Mouse (Mus musculus): ENCODE results near the gene Pdpk1. TPM values are rescaled to one million over a fixed set of nuclear protein-coding genes. Genes with fewer than 3 reads are reported as not detected.

Pdpk1 gene
- polyA plus RNA-seq, 1 experiment from 2014 or later, result 36.5 TPM

DNA sequence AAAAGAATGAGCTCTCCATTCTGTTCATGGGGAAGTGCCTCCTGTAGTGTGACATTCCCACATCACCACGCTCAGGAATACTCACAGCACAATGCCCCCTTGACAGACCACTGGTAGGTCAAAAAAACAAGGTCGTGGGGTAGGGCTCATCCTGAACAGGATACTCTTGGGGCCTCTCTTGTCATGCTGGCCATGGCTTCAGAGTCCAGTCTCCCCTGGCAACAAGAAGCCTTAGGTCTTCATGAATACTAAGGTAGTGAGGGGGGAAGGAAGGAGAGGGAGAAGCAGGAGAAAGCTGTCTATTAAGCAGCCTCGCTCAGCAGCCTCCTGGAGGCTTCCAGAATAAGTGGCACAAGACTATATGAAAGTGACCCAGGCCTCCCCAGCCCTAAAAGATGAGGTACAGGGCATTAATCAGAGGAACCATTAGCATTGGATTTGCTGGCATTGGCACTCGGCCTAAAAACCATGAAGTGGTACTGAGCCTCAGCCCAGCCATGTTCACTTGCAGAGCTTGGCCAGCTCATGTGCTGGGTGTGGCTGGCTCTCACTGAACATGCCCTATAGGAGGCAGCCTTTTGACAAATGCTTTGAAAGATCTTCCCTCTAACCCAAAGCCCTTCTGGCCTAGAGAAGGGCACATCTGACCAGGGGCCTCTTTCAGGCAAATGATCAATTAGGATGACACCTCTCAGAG, 88.1 kb downstream of the Pdpk1 start:
- Histone ChIP-seq H3K4me3 (ENCODE audit: low read depth, low read length) (no peak overlapping the region), H3K4me1 (ENCODE audit: control insufficient read depth, insufficient read depth, low read length) (no peaks in the 10 kb centered on the region), H3K9ac (ENCODE audit: low read length) (no peak overlapping the region), H3K9me3 (ENCODE audit: control insufficient read depth, low read length) (no peaks in the 10 kb centered on the region; the same call in 1 of the 2 replicates), H3K27me3 (ENCODE audit: control insufficient read depth, insufficient read depth, low read length) (no peaks in the 10 kb centered on the region), H3K4me2 (ENCODE audit: low read depth, severe bottlenecking) (no peak overlapping the region), H3K27ac (replicated peaks; ENCODE audit: low read depth, low read length) (no peak overlapping the region), H3K36me3 (ENCODE audit: control insufficient read depth, insufficient read depth, low read length) (peaks cover 14% of the 10 kb centered on the region)
- no peak for DNase-seq (ENCODE audit: low spot score)
- WGBS, result 89% methylated on average over 4 of the region's 4 CpGs
- no peak for ATAC-seq (ENCODE audit: insufficient number of reproducible peaks, low FRiP score, low TSS enrichment, low read depth)

DNA sequence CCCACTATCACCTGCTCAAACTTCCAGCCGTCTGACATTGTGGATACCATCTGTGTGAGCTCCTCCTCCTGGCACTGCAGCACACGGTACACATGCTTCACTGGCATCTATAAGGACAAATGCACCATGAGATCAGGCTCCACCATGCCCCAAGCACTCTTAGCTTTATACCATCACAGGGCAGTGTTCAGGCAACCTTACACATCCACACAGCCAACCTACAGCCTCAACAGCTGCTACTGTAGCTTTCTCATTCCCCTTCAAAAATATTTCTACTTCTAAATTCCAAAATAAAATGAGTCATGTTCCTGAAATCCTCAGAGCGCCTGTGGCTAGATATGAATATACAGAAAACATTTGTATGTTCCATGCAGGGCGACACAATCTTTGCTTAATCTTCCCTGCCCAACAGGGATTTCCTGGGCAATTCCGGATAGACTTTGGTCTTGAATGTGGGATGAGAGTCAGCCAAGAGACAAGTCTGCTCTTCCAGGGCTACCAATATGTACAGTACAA, 92.9 kb downstream of the Pdpk1 start:
- 90% methylated on average over 5 of the region's 5 CpGs for WGBS
- H3K4me2 ChIP-seq (ENCODE audit: low read depth, severe bottlenecking), result no peak overlapping the region
- no peaks in the 10 kb centered on the region for H3K4me1 ChIP-seq (ENCODE audit: control insufficient read depth, insufficient read depth, low read length)
- H3K9me3 ChIP-seq (ENCODE audit: control insufficient read depth, low read length), result no peaks in the 10 kb centered on the region
- ATAC-seq (ENCODE audit: insufficient number of reproducible peaks, low FRiP score, low TSS enrichment, low read depth) (no peak), DNase-seq (ENCODE audit: low spot score) (no peak)
- no peak overlapping the region for H3K27ac ChIP-seq (replicated peaks; ENCODE audit: low read depth, low read length)
- H3K9ac ChIP-seq (ENCODE audit: low read length), result no peak overlapping the region
- H3K36me3 ChIP-seq (ENCODE audit: control insufficient read depth, insufficient read depth, low read length), result peaks cover 30% of the 10 kb centered on the region
- H3K4me3 ChIP-seq (ENCODE audit: low read depth, low read length), result no peak overlapping the region
- H3K27me3 ChIP-seq (ENCODE audit: control insufficient read depth, insufficient read depth, low read length), result no peaks in the 10 kb centered on the region

GRCm38 (mm10) chr17:24056636-24057625, 93.8 kb downstream of the Pdpk1 start:
- no peak overlapping the region for H3K4me2 ChIP-seq (ENCODE audit: low read depth, severe bottlenecking)
- ATAC-seq (ENCODE audit: insufficient number of reproducible peaks, low FRiP score, low TSS enrichment, low read depth) (no peak), DNase-seq (ENCODE audit: low spot score) (no peak)
- WGBS, result 94% methylated on average over 14 of the region's 14 CpGs
- no peak overlapping the region for H3K9ac ChIP-seq (ENCODE audit: low read length)
- H3K4me3 ChIP-seq (ENCODE audit: low read depth, low read length), result no peak overlapping the region
- no peaks in the 10 kb centered on the region for H3K9me3 ChIP-seq (ENCODE audit: control insufficient read depth, low read length)
- no peak overlapping the region for H3K27ac ChIP-seq (replicated peaks; ENCODE audit: low read depth, low read length)
- peaks cover 30% of the 10 kb centered on the region for H3K36me3 ChIP-seq (ENCODE audit: control insufficient read depth, insufficient read depth, low read length)
- no peaks in the 10 kb centered on the region for H3K27me3 ChIP-seq (ENCODE audit: control insufficient read depth, insufficient read depth, low read length)
- no peaks in the 10 kb centered on the region for H3K4me1 ChIP-seq (ENCODE audit: control insufficient read depth, insufficient read depth, low read length)

DNA sequence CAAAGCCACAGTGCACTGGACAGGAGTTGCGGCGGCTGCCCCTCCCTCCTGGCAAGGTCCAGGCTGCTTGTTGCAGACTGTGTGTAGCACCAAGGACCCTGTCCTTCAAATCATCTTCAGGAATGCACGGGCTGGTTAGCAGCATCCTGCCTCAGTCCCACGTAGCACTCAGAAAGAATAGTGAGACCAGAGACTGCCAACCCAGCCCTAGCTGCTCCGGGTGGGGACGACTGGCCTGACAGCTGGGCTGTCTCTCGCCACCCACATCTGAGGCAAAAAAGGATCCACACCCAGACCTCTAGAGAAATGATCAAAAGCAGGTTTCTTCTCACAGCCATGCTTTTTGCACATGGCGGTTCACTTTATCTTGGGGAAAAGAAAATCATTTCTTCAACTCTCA, 101.7 kb downstream of the Pdpk1 start:
- Histone ChIP-seq H3K27ac (replicated peaks; ENCODE audit: low read depth, low read length) (no peak overlapping the region), H3K4me3 (ENCODE audit: low read depth, low read length) (no peak overlapping the region), H3K4me1 (ENCODE audit: control insufficient read depth, insufficient read depth, low read length) (no peaks in the 10 kb centered on the region), H3K27me3 (ENCODE audit: control insufficient read depth, insufficient read depth, low read length) (no peaks in the 10 kb centered on the region), H3K9ac (ENCODE audit: low read length) (no peak overlapping the region), H3K9me3 (ENCODE audit: control insufficient read depth, low read length) (no peaks in the 10 kb centered on the region), H3K36me3 (ENCODE audit: control insufficient read depth, insufficient read depth, low read length) (peaks cover 20% of the 10 kb centered on the region; the same call in 1 of the 2 replicates), H3K4me2 (ENCODE audit: low read depth, severe bottlenecking) (no peak overlapping the region)
- whole genome bisulfite sequencing, result 89% methylated on average over 8 of the region's 8 CpGs
- DNase-seq (ENCODE audit: low spot score) (no peak), ATAC-seq (ENCODE audit: insufficient number of reproducible peaks, low FRiP score, low TSS enrichment, low read depth) (no peak)

- Histone ChIP-seq H3K27ac (replicated peaks; ENCODE audit: low read depth, low read length) (no peak overlapping the region), H3K4me3 (ENCODE audit: low read depth, low read length) (no peak overlapping the region), H3K27me3 (ENCODE audit: control insufficient read depth, insufficient read depth, low read length) (no peaks in the 10 kb centered on the region), H3K36me3 (ENCODE audit: control insufficient read depth, insufficient read depth, low read length) (peaks cover 15% of the 10 kb centered on the region; the same call in 1 of the 2 replicates), H3K4me2 (ENCODE audit: low read depth, severe bottlenecking) (no peak overlapping the region), H3K9me3 (ENCODE audit: control insufficient read depth, low read length) (no peaks in the 10 kb centered on the region), H3K9ac (ENCODE audit: low read length) (no peak overlapping the region), H3K4me1 (ENCODE audit: control insufficient read depth, insufficient read depth, low read length) (no peaks in the 10 kb centered on the region)
- ATAC-seq (ENCODE audit: insufficient number of reproducible peaks, low FRiP score, low TSS enrichment, low read depth) (no peak), DNase-seq (ENCODE audit: low spot score) (no peak)
- 92% methylated on average over 5 of the region's 5 CpGs for WGBS
Observed at GRCm38 (mm10) chr17:24048053-24048452, 102.7 kb downstream of the Pdpk1 start.

GRCm38 (mm10) chr17:24046026-24046425, 104.7 kb downstream of the Pdpk1 start:
- H3K27me3 ChIP-seq (ENCODE audit: control insufficient read depth, insufficient read depth, low read length), result no peaks in the 10 kb centered on the region
- no peaks in the 10 kb centered on the region for H3K4me1 ChIP-seq (ENCODE audit: control insufficient read depth, insufficient read depth, low read length)
- WGBS, result 45% methylated on average over 5 of the region's 5 CpGs
- no peak overlapping the region for H3K9ac ChIP-seq (ENCODE audit: low read length)
- H3K36me3 ChIP-seq (ENCODE audit: control insufficient read depth, insufficient read depth, low read length), result peaks cover 13% of the 10 kb centered on the region; the same call in 1 of the 2 replicates
- DNase-seq (ENCODE audit: low spot score) (no peak), ATAC-seq (ENCODE audit: insufficient number of reproducible peaks, low FRiP score, low TSS enrichment, low read depth) (no peak)
- no peak overlapping the region for H3K4me3 ChIP-seq (ENCODE audit: low read depth, low read length)
- no peaks in the 10 kb centered on the region for H3K9me3 ChIP-seq (ENCODE audit: control insufficient read depth, low read length)
- no peak overlapping the region for H3K27ac ChIP-seq (replicated peaks; ENCODE audit: low read depth, low read length)
- no peak overlapping the region for H3K4me2 ChIP-seq (ENCODE audit: low read depth, severe bottlenecking)

DNA sequence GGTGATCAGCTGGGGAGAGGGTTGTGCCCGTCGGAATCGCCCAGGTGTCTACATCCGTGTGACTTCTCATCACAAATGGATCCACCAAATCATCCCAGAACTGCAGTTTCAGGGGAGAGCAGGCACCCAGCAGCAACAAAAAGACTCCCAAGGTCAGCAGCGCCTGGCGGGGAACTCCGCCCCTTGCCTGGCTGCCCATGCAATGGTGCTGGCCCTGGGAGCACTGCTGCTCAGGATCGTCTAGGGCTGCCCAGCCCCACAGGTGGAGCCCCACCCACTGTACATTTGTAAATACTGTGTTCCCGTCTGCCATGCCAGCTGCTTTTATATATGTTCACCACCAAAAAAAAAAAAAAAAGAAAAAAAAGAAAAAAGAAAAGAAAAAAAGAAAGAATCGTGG, 105.1 kb downstream of the Pdpk1 start:
- DNase-seq (ENCODE audit: low spot score) (no peak), ATAC-seq (ENCODE audit: insufficient number of reproducible peaks, low FRiP score, low TSS enrichment, low read depth) (no peak)
- H3K36me3 ChIP-seq (ENCODE audit: control insufficient read depth, insufficient read depth, low read length), result peaks cover 11% of the 10 kb centered on the region; the same call in 1 of the 2 replicates
- no peaks in the 10 kb centered on the region for H3K27me3 ChIP-seq (ENCODE audit: control insufficient read depth, insufficient read depth, low read length)
- H3K4me1 ChIP-seq (ENCODE audit: control insufficient read depth, insufficient read depth, low read length), result no peaks in the 10 kb centered on the region
- no peak overlapping the region for H3K4me2 ChIP-seq (ENCODE audit: low read depth, severe bottlenecking)
- no peak overlapping the region for H3K4me3 ChIP-seq (ENCODE audit: low read depth, low read length)
- H3K9me3 ChIP-seq (ENCODE audit: control insufficient read depth, low read length), result no peaks in the 10 kb centered on the region
- H3K27ac ChIP-seq (replicated peaks; ENCODE audit: low read depth, low read length), result no peak overlapping the region
- 79% methylated on average over 10 of the region's 10 CpGs for WGBS
- no peak overlapping the region for H3K9ac ChIP-seq (ENCODE audit: low read length)

- no peak overlapping the region for H3K27ac ChIP-seq (replicated peaks; ENCODE audit: low read depth, low read length)
- ATAC-seq (ENCODE audit: insufficient number of reproducible peaks, low FRiP score, low TSS enrichment, low read depth) (no peak), DNase-seq (ENCODE audit: low spot score) (no peak)
- H3K9me3 ChIP-seq (ENCODE audit: control insufficient read depth, low read length), result no peaks in the 10 kb centered on the region
- H3K9ac ChIP-seq (ENCODE audit: low read length), result no peak overlapping the region
- peaks cover 6% of the 10 kb centered on the region; the same call in 1 of the 2 replicates for H3K36me3 ChIP-seq (ENCODE audit: control insufficient read depth, insufficient read depth, low read length)
- WGBS, result 69% methylated on average over 5 of the region's 5 CpGs
- no peak overlapping the region for H3K4me3 ChIP-seq (ENCODE audit: low read depth, low read length)
- no peak overlapping the region for H3K4me2 ChIP-seq (ENCODE audit: low read depth, severe bottlenecking)
- H3K4me1 ChIP-seq (ENCODE audit: control insufficient read depth, insufficient read depth, low read length), result no peaks in the 10 kb centered on the region
- H3K27me3 ChIP-seq (ENCODE audit: control insufficient read depth, insufficient read depth, low read length), result no peaks in the 10 kb centered on the region
Observed at GRCm38 (mm10) chr17:24044482-24044881, 106.2 kb downstream of the Pdpk1 start.
